Mouse (Mus musculus) lung, postnatal 0 days (tissue): ENCODE results near the gene Ttc24.

ENCODE experiments used
- CTCF ChIP-seq: IDR thresholded peaks from 2 replicates; pipeline ENCODE4 v1.5.1; 2016; ENCODE audit warnings: antibody characterized with exemption, mild to moderate bottlenecking
- EP300 ChIP-seq: IDR thresholded peaks from 2 replicates; pipeline ENCODE4 v1.6.1; 2016; ENCODE audit warnings: antibody characterized with exemption, mild to moderate bottlenecking, control low read depth

GRCm38 (mm10) chr3:88097666-88098065, 19.6 kb upstream of the Ttc24 start:
- no peak for TF ChIP-seq CTCF
- no peak for TF ChIP-seq EP300
